Mouse (Mus musculus): ENCODE measurements around the gene Ypel4. TPM values are rescaled to one million over a fixed set of nuclear protein-coding genes. Genes with fewer than 3 reads are reported as not detected.

Ypel4 gene
- polyA plus RNA-seq, 1 experiment from 2014 or later, result 3.4 TPM

DNA sequence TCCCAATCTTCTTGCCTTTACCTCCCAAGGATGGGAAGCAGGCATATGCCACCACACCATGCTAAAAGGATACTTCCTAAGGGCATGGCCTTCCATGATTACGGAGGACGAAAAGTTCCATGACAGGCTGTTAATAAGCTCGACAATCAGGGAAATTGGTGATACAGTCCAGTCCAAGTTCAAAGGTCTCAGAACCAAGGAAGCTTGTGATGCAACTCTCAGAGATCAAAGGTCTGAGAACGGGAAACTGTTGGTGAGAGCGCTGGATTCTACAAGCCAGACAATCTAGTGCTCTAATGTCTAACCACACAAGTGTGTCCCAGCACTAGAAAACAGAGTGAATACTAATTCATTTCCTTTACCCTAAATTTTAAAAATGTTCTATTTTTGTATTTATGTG is 22.4 kb downstream of the Ypel4 start:
- 61% methylated on average over 5 of the region's 5 CpGs for WGBS

DNA sequence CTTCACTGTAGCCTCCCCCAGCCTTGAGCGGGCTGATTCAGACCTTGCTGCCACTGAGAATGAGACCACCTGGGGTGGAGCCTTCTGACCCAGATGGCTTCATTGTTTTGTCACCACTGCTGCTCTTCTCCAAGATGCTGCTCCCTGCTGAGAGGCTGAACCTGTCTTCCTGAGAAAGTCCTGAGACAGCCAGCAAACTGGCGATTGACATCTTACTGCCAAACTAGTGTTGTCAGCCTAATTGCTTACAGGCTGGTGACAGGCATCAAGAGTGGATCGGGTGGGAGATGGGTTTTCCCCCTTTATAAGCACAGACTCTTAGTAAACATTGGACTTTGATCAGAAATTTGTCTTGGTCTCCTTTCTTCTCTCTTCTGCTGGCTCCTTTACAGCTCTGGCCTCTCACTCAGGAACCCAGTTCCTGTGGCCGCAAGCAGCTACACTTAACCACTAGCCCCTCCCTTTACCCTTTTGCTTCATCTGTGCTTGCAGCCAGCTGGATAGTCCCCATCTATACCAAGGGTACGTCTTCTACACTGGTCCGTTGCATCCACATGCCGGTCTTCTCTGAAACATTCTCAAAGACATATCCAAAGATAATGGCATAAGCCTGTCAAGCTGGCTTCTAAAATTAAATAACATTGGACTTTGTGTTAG is 23.3 kb downstream of the Ypel4 start:
- H3K9me3 ChIP-seq (ENCODE audit: low read length), result no peaks in the 10 kb centered on the region
- no peak overlapping the region for H3K4me3 ChIP-seq (ENCODE audit: low read depth, low read length)
- H3K9ac ChIP-seq (replicated peaks; ENCODE audit: low read depth), result no peak overlapping the region
- DNase-seq (ENCODE audit: low spot score) (no peak), ATAC-seq (no peak)
- TF ChIP-seq CTCF (IDR thresholded peaks at IDR 0.05), result no peak
- no peak for TF ChIP-seq EP300 (IDR thresholded peaks at IDR 0.05)
- no peaks in the 10 kb centered on the region for H3K36me3 ChIP-seq (ENCODE audit: insufficient read depth, low read length)
- no peaks in the 10 kb centered on the region for H3K4me1 ChIP-seq (ENCODE audit: insufficient read depth, low read depth, low read length)
- no peak overlapping the region for H3K4me2 ChIP-seq (replicated peaks; ENCODE audit: low read depth, low read length)
- no peak overlapping the region for H3K27ac ChIP-seq (ENCODE audit: low read length)
- H3K27me3 ChIP-seq (replicated peaks; ENCODE audit: insufficient read depth, low read length), result no peaks in the 10 kb centered on the region
- 58% methylated on average over 7 of the region's 7 CpGs for WGBS

More for the DNA sequence above, 22.4 kb downstream of the Ypel4 start:
- no peak for ATAC-seq
- Histone ChIP-seq H3K9me3 (ENCODE audit: low read length) (no peaks in the 10 kb centered on the region), H3K4me1 (ENCODE audit: insufficient read depth, low read depth, low read length) (no peaks in the 10 kb centered on the region), H3K27ac (ENCODE audit: low read length) (no peak overlapping the region), H3K9ac (replicated peaks; ENCODE audit: low read depth) (no peak overlapping the region), H3K27me3 (replicated peaks; ENCODE audit: insufficient read depth, low read length) (no peaks in the 10 kb centered on the region), H3K36me3 (ENCODE audit: insufficient read depth, low read length) (no peaks in the 10 kb centered on the region), H3K4me3 (ENCODE audit: low read depth, low read length) (no peak overlapping the region), H3K4me2 (replicated peaks; ENCODE audit: low read depth, low read length) (no peak overlapping the region)
- DNase-seq (ENCODE audit: low spot score), result no peak
- no peak for TF ChIP-seq CTCF (IDR thresholded peaks at IDR 0.05)
- TF ChIP-seq EP300 (IDR thresholded peaks at IDR 0.05), result no peak

DNA sequence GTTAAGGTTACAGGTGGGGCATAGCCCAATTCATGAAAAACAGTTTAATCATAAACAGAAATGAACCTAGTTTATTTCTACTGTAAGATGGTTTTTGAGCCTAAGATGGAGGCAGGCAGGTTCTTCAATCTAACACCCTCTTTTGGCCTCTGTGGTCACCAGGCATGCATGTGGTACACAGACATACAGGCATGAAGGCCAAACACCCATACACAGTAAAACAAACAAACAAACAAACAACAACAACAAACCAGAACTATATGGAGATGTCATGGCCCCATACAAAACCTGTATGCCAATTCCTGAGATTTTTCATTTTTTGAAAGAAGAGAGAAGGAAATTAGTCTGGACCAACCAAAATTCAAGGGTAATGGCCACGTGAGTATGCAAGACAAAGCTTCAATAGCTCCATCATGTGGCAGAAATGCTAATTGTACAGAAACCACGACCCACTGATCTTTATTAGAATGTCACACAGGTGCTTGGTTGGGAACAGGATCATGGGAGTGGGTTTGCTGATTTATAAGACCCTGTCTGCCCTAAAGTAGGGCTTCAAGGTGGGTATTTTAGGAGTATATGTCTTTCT is 24.8 kb downstream of the Ypel4 start:
- Histone ChIP-seq H3K27ac (ENCODE audit: low read length) (no peak overlapping the region), H3K4me1 (ENCODE audit: insufficient read depth, low read depth, low read length) (no peaks in the 10 kb centered on the region), H3K36me3 (ENCODE audit: insufficient read depth, low read length) (no peaks in the 10 kb centered on the region), H3K27me3 (replicated peaks; ENCODE audit: insufficient read depth, low read length) (no peaks in the 10 kb centered on the region), H3K9ac (replicated peaks; ENCODE audit: low read depth) (no peak overlapping the region), H3K9me3 (ENCODE audit: low read length) (no peaks in the 10 kb centered on the region), H3K4me2 (replicated peaks; ENCODE audit: low read depth, low read length) (no peak overlapping the region), H3K4me3 (ENCODE audit: low read depth, low read length) (no peak overlapping the region)
- peak; percentile 73 for DNase-seq (ENCODE audit: low spot score)
- TF ChIP-seq EP300 (IDR thresholded peaks at IDR 0.05) (no peak), CTCF (IDR thresholded peaks at IDR 0.05) (peak; percentile 87)
- WGBS, result 0% methylated on average over 2 of the region's 2 CpGs
- peak; percentile 57 for ATAC-seq

GRCm38 (mm10) chr2:84760777-84761176 is 26.9 kb downstream of the Ypel4 start:
- Histone ChIP-seq H3K4me2 (replicated peaks; ENCODE audit: low read depth, low read length) (no peak overlapping the region), H3K9ac (replicated peaks; ENCODE audit: low read depth) (no peak overlapping the region), H3K36me3 (ENCODE audit: insufficient read depth, low read length) (no peaks in the 10 kb centered on the region), H3K27me3 (replicated peaks; ENCODE audit: insufficient read depth, low read length) (no peaks in the 10 kb centered on the region), H3K4me3 (ENCODE audit: low read depth, low read length) (no peak overlapping the region), H3K27ac (ENCODE audit: low read length) (no peak overlapping the region), H3K9me3 (ENCODE audit: low read length) (no peaks in the 10 kb centered on the region), H3K4me1 (ENCODE audit: insufficient read depth, low read depth, low read length) (no peaks in the 10 kb centered on the region)
- TF ChIP-seq CTCF (IDR thresholded peaks at IDR 0.05) (no peak), EP300 (IDR thresholded peaks at IDR 0.05) (no peak)
- 63% methylated on average over 8 of the region's 8 CpGs for WGBS
- no peak for ATAC-seq
- no peak for DNase-seq (ENCODE audit: low spot score)

DNA sequence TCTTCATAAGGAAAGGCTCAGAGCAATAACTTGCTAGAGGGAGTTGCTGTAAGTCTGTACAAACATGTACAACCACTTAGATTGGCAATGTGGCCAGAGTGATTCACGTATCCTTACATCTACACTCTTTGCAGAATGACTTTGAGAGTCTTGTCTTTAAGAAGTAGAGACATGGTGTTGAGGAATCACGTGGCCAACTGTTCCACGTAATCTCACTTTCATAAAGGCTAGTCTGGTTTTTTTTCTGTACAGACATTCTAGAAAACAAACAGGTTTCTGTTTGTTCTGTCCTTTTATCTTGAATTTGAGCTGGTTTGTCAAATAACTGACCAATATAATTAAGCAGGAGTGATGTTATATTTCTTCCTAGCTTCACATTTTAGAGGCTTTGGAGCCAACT is 27.5 kb downstream of the Ypel4 start:
- no peaks in the 10 kb centered on the region for H3K9me3 ChIP-seq (ENCODE audit: low read length)
- no peak overlapping the region for H3K4me3 ChIP-seq (ENCODE audit: low read depth, low read length)
- H3K4me1 ChIP-seq (ENCODE audit: insufficient read depth, low read depth, low read length), result no peaks in the 10 kb centered on the region
- WGBS, result 61% methylated on average over 3 of the region's 3 CpGs
- no peak for ATAC-seq
- H3K27me3 ChIP-seq (replicated peaks; ENCODE audit: insufficient read depth, low read length), result no peaks in the 10 kb centered on the region
- no peak overlapping the region for H3K27ac ChIP-seq (ENCODE audit: low read length)
- no peak overlapping the region for H3K9ac ChIP-seq (replicated peaks; ENCODE audit: low read depth)
- H3K36me3 ChIP-seq (ENCODE audit: insufficient read depth, low read length), result no peaks in the 10 kb centered on the region
- no peak for DNase-seq (ENCODE audit: low spot score)
- TF ChIP-seq CTCF (IDR thresholded peaks at IDR 0.05) (no peak), EP300 (IDR thresholded peaks at IDR 0.05) (no peak)
- no peak overlapping the region for H3K4me2 ChIP-seq (replicated peaks; ENCODE audit: low read depth, low read length)

GRCm38 (mm10) chr2:84761840-84762239 is 28.0 kb downstream of the Ypel4 start:
- DNase-seq (ENCODE audit: low spot score), result no peak
- WGBS, result 64% methylated on average over 1 of the region's 1 CpGs

More at GRCm38 (mm10) chr2:84761840-84762239, 28.0 kb downstream of the Ypel4 start:
- no peak for ATAC-seq
- H3K4me3 ChIP-seq (ENCODE audit: low read depth, low read length), result no peak overlapping the region
- H3K27me3 ChIP-seq (replicated peaks; ENCODE audit: insufficient read depth, low read length), result no peaks in the 10 kb centered on the region
- no peaks in the 10 kb centered on the region for H3K36me3 ChIP-seq (ENCODE audit: insufficient read depth, low read length)
- TF ChIP-seq CTCF (IDR thresholded peaks at IDR 0.05) (no peak), EP300 (IDR thresholded peaks at IDR 0.05) (no peak)
- H3K4me2 ChIP-seq (replicated peaks; ENCODE audit: low read depth, low read length), result no peak overlapping the region
- no peaks in the 10 kb centered on the region for H3K9me3 ChIP-seq (ENCODE audit: low read length)
- no peak overlapping the region for H3K9ac ChIP-seq (replicated peaks; ENCODE audit: low read depth)
- no peaks in the 10 kb centered on the region for H3K4me1 ChIP-seq (ENCODE audit: insufficient read depth, low read depth, low read length)
- H3K27ac ChIP-seq (ENCODE audit: low read length), result no peak overlapping the region

All from lung, postnatal 0 days (tissue).